Mouse (Mus musculus) right cerebral cortex, adult 18-20 months (tissue): ENCODE data around the gene Elmo3.
"Not testable (repeated sequence)": the region's sequence is repeated elsewhere in the genome, so short reads cannot be mapped to it uniquely, and the experiment has no call there.

Source experiments
- DNase-seq: peaks from one replicate; pipeline ENCODE4 v3.0.0; 2022; ENCODE audit warnings: mixed read lengths

The Elmo3 gene

GRCm38 (mm10) chr8:105276292-105277120 lies 28.9 kb upstream of the Elmo3 start:
- peak; percentile 65 for DNase-seq

- DNase-seq, result peak; percentile 91
Observed at GRCm38 (mm10) chr8:105278911-105279334, 26.5 kb upstream of the Elmo3 start.

GRCm38 (mm10) chr8:105280567-105280966 lies 24.8 kb upstream of the Elmo3 start:
- no peak for DNase-seq

- no peak for DNase-seq
Observed at GRCm38 (mm10) chr8:105281821-105282220, 23.6 kb upstream of the Elmo3 start.

GRCm38 (mm10) chr8:105282239-105282638 lies 23.2 kb upstream of the Elmo3 start:
- DNase-seq, result no peak

- DNase-seq, result no peak
Observed at GRCm38 (mm10) chr8:105283074-105283473, 22.3 kb upstream of the Elmo3 start.

GRCm38 (mm10) chr8:105285514-105285913 lies 19.9 kb upstream of the Elmo3 start:
- DNase-seq, result no peak

- no peak for DNase-seq
Observed at GRCm38 (mm10) chr8:105286907-105287306, 18.5 kb upstream of the Elmo3 start.

- DNase-seq, result no peak
Observed at GRCm38 (mm10) chr8:105288231-105288630, 17.2 kb upstream of the Elmo3 start.

GRCm38 (mm10) chr8:105288958-105289732 lies 16.3 kb upstream of the Elmo3 start:
- peak; percentile 95 for DNase-seq

GRCm38 (mm10) chr8:105289805-105290460 lies 15.5 kb upstream of the Elmo3 start, which contains the start of gene 4931428F04Rik:
TSS of gene 4931428F04Rik (minus strand) at chr8:105289864.
- peak; percentile 60 for DNase-seq

GRCm38 (mm10) chr8:105290554-105291314 lies 14.7 kb upstream of the Elmo3 start:
- peak; percentile 77 for DNase-seq

GRCm38 (mm10) chr8:105291364-105291763 lies 14.0 kb upstream of the Elmo3 start:
- DNase-seq, result not testable (repeated sequence)

- not testable (repeated sequence) for DNase-seq
Observed at GRCm38 (mm10) chr8:105291802-105292201, 13.6 kb upstream of the Elmo3 start.

- no peak for DNase-seq
Observed at GRCm38 (mm10) chr8:105292471-105292870, 12.9 kb upstream of the Elmo3 start.

- no peak for DNase-seq
Observed at GRCm38 (mm10) chr8:105293405-105293804, 12.0 kb upstream of the Elmo3 start.

GRCm38 (mm10) chr8:105294776-105295175 lies 10.6 kb upstream of the Elmo3 start:
- DNase-seq, result no peak

GRCm38 (mm10) chr8:105295256-105295655 lies 10.1 kb upstream of the Elmo3 start:
- no peak for DNase-seq

- no peak for DNase-seq
Observed at GRCm38 (mm10) chr8:105295895-105296573, 9.4 kb upstream of the Elmo3 start, which contains the start of gene Exoc3l. TSS of gene Exoc3l (minus strand) at chr8:105296101.

- peak; percentile 96 for DNase-seq
Observed at GRCm38 (mm10) chr8:105297511-105298192, 7.7 kb upstream of the Elmo3 start, which contains the start of gene E2f4. TSS of gene E2f4 (plus strand) at chr8:105297663.
